Mouse (Mus musculus) liver, embryonic 18 days (tissue): ENCODE data around the gene Ndufc2. TPM values are rescaled to one million over a fixed set of nuclear protein-coding genes. Genes with fewer than 3 reads are reported as not detected.

Experiments used
- polyA plus RNA-seq: library from polyadenylated mRNA; depleted of rRNA; stranded (reverse); fragments of >200 nt; gene quantifications from 2 replicates; pipeline ENCODE4 v1.2.3, GENCODE M21; 2012; rRNA removed

Gene Ndufc2
- 129 and 130 TPM in 2 replicates for polyA plus RNA-seq

DNA sequence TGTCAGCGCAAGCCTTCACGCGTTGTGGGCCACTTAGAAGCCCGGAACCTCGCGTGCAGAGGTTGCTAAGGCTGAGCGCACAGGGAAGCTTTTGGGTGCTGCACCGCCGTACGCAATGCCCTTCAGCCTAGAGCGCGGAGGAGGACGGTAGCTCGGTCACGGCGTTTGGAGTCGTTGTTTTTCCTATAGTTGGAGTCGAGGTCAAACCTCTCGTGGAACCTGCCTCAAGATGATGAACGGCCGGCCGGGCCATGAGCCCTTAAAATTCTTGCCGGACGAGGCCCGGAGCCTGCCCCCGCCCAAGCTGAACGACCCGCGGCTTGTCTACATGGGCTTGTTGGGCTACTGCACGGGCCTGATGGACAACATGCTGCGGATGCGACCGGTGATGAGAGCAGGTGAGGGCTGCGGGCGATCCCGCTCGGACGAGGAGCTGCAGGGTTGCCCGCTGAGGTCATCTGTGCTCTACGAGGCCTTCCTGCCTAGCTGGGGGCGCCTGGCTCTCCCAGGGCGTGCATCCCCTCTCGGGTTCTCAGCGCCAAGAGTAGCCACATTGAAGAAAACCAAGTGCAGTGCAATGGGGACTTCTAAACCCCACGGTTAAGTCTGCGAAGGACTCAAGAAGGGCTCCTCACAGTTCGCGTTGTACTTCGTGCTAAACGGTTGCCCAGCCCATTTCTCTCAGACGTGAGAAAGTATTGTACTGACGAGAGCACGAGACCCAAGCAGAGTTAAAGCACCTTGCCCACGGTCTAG lies at the start of gene Ndufc2:
Gene Ndufc2 (plus strand): TSS at position 44 of the 756 bp plus-strand sequence.

DNA sequence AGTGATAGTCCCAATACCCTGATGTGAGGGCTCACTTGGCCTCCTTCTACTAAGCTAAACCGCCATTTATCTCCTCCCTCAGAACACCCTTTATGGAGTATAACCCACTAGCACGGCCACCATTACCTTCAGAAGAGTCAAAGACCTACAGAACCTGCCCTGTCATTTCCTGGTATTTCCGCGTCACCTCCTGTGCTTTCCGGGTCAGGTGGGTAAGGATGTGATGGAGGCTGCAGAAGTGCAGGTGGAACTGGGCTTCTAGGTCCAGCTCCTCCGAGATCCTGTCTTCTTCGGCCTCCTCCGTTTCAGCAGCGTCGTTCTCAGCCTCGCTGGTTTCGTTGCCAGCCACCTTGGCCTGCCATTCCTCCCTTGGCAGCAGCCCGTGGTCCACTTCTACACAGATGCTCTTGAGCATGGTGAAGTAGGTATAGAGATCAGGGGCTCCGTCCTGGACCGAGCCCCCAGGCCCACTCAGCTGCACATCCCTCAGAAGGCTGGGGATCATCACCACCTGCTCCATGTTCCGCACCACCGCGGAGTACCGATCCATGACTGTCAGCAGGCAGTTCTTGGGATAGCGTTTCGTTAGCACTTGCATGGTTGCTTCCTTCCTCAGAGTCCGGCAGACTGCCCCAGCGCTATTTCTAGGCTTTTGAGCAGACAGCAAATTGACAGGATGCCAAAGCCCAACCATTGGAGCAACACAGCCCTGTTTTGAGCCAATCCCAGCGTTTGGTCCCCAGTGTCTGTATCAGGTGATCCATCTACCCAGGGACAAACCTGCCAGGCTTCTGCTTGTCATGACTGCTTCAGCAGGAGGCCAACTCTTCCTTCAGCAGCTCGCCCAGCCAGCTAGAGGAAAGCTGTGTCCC lies 17.3 kb downstream of the Ndufc2 start, which contains the start of gene Thrsp:
Gene Thrsp (minus strand): TSS at position 825 of the 872 bp plus-strand sequence.

DNA sequence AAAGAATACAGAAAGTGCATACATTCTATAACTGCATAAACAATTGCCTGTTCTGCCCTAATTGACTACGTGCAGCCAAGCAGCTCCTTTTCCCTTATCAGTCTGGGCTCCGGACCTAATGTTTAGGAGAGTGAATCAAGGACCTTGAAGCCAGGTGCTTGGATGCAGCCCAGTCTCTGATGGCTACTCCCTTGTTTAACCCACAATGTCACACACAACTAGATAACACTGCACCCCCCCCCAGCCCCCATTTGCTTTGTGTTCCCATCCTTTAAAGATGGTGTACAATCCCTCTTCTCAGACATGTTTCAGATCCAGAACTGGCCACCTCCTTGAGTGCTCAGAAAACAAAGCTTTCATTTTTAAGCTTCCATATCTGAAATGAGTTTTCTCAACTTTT lies 51.2 kb downstream of the Ndufc2 start, which contains the start of gene Kctd14:
Gene Kctd14 (plus strand): TSS at position 301 of the 400 bp plus-strand sequence.

Other genes starting within 250 kb of the Ndufc2 start
- gene Usp35, start 68.0 kb upstream of the Ndufc2 start, polyA plus RNA-seq, result 0.42 and 0.44 TPM in 2 replicates
- 1.7 TPM in 2 replicates for gene Kctd21, start 67.7 kb upstream of the Ndufc2 start, polyA plus RNA-seq
- gene Alg8, start 28.4 kb upstream of the Ndufc2 start, polyA plus RNA-seq, result 15.8 and 18.7 TPM in 2 replicates
- 2.1 and 9.2 TPM in 2 replicates for gene Thrsp, start 17.7 kb downstream of the Ndufc2 start, polyA plus RNA-seq
- gene Kctd14, start 51.3 kb downstream of the Ndufc2 start, polyA plus RNA-seq, result 3.5 and 3.7 TPM in 2 replicates
- 20.4 and 20.9 TPM in 2 replicates for gene Ints4, start 81.0 kb downstream of the Ndufc2 start, polyA plus RNA-seq
- 11.2 and 13.5 TPM in 2 replicates for gene Aamdc, start 179.5 kb downstream of the Ndufc2 start, polyA plus RNA-seq
- gene Rsf1, start 179.9 kb downstream of the Ndufc2 start, polyA plus RNA-seq, result 2.4 and 3.5 TPM in 2 replicates